Mouse (Mus musculus) E14TG2a.4 (cell line): ENCODE results near the gene Cwf19l1.

Source experiments
- CTCF ChIP-seq: conservative IDR thresholded peaks from 2 replicates; pipeline ENCODE4 v1.5.1; 2014; ENCODE audit warnings: low read length
- POU5F1 ChIP-seq: IDR thresholded peaks from 2 replicates; pipeline ENCODE4 v1.6.1; 2014; ENCODE audit warnings: low read length, borderline replicate concordance

DNA sequence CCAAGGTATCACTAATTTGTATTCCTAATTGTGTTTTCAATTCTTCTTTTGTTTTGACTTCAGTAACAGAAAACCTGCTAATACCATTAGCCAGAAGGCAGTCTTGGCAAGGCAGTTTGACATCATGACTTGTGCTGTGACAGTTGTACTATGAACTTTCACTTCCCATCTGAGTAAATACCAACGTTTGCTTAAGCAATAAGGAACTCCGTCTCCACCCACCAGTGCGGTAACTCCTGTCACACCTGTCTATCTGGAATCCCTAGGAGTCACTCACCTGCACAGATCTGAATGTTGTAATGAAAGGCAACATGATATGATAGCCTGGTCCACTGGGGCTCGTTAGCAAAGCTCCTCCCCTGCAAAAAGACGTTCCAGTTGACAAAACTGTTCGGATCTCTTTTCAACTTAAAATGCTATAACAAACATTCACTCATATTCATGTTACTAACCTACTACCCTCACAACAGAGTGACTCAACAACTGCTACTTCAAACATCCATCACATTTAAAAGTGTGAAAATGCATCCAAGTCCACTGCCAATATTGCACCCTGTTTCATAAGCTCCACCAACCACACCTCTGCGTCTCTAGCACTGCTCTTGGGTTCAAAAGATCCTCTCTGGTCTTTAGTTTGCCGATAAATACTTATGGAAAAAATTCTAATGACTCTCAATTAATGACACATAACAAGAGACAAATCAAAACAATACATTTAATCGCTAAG lies 68.2 kb downstream of the Cwf19l1 start:
- TF ChIP-seq CTCF, result no peak
- TF ChIP-seq POU5F1, result no peak
